Mouse (Mus musculus) erythroid progenitor cell, adult 5-6 weeks (primary cell): ENCODE measurements around the gene Catip. TPM values are rescaled to one million over a fixed set of nuclear protein-coding genes. Genes with fewer than 3 reads are reported as not detected.
A peak's percentile ranks its signal among the peaks of the same experiment; 100 is the strongest.
"Not testable (repeated sequence)": the region's sequence is repeated elsewhere in the genome, so short reads cannot be mapped to it uniquely, and the experiment has no call there.

Experiments used
- ATAC-seq: replicated peaks from 2 replicates; pipeline ENCODE4 v1.8.0; 2016; ENCODE audit warnings: moderate number of reproducible peaks, mild to moderate bottlenecking, moderate TSS enrichment, inconsistent platforms; ENCODE audit not compliant: poor library complexity, low FRiP score, severe bottlenecking
- total RNA-seq, 2 experiments: library from RNA; stranded (forward) in 1 of 2; stranded (reverse) in 1 of 2; fragments of 150-400 nt in 1 of 2; fragments of 186-747, 209-891 nt in 1 of 2; gene quantifications; 2 replicates each; pipeline versions ENCODE4 v1.2.3 to v1.2.4; 2015 to 2017; ENCODE audit warnings: low replicate concordance in 2 of 2

Gene Catip
- not detected in 2 replicates for total RNA-seq (2015; ENCODE audit: low replicate concordance)
- not detected in 2 replicates for total RNA-seq (2017; ENCODE audit: low replicate concordance)

- ATAC-seq = 0 out of 2 replicates have a peak, but pooled peaks have one; percentile 19
Observed at GRCm38 (mm10) chr1:74361812-74362211, at the start of gene Catip. TSS of gene Catip (plus strand) at chr1:74362108.

GRCm38 (mm10) chr1:74313049-74313692 lies 48.7 kb upstream of the Catip start:
- peak; percentile 67 for ATAC-seq

DNA sequence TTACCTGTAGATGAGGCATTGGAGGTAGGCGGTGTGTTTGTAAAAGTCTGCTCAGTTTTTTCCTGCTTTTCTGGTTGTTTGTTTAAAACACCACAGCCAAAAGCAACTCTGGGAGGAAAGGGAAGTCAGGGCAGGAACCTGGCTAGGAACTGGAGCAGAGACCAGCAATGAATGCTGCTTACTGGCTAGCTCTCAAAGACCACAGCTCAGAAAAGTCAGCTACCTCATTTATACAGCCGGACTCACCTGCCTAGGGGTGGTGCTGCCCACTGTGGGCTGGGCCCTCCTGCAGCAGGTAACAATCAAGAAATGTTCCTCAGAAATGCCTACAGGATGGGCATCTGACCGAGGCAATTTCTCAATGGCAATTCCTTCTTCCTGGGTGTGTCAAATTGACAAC lies 47.1 kb upstream of the Catip start:
- ATAC-seq = no peak

GRCm38 (mm10) chr1:74316114-74316827 lies 45.6 kb upstream of the Catip start:
- no peak for ATAC-seq

DNA sequence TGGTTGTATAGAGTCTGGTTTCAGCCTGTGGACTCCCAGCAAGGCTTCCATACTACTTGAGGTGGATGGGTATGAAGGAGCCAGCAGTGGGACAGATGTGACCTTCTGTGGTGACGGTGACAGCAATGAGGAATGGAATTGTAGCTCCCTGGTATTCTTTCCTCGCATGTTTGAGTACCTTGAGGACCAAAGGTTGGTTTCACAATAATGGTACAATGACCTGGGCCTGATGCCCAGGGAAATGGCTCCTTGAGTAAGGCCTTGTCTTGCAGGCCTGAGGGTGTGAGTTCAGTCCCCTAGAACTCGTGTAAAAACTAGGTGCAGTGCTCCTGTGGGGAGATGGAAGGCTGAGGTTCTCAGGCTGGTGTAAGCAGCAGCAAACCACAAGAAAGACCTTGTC lies 43.2 kb upstream of the Catip start:
- ATAC-seq = no peak

DNA sequence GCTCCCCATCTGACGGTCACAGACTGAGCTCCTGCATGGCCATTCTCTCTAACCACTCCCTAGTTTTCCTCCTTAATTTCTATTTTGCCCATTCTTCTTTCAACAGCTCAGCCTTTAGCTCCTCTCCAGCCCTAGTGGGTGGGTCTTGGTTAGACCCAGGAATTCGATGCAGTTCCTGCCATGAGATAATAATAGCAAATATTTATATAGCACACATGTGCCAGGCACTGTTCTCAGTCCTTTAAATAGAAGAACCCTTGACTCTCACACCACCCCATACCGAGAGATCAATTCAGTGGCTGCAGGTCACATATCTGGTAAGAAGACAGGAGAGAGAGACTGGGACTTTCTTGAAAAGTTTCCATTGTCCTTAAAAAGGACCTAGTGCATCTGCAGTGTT lies 40.5 kb upstream of the Catip start:
- ATAC-seq = no peak

DNA sequence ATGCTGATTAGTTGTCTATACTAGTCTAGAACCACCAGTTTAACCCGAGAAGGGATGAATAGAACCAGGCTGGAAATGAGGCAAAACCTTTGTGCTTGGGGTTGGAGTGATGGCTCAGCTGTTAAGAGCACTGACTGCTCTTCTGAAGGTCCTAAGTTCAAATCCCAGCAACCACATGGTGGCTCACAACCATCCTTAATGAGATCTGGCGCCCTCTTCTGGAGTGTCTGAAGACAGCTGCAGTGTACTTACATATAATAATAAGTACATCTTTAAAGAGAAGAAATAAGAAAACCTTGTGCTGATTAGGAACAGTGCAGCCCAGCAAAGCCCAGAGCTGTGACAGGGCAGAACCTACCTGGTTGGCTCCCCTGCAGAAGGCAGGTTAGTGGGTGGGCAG lies 35.0 kb upstream of the Catip start:
- ATAC-seq = not testable (repeated sequence)

GRCm38 (mm10) chr1:74329899-74330431 lies 31.9 kb upstream of the Catip start:
- no peak for ATAC-seq

DNA sequence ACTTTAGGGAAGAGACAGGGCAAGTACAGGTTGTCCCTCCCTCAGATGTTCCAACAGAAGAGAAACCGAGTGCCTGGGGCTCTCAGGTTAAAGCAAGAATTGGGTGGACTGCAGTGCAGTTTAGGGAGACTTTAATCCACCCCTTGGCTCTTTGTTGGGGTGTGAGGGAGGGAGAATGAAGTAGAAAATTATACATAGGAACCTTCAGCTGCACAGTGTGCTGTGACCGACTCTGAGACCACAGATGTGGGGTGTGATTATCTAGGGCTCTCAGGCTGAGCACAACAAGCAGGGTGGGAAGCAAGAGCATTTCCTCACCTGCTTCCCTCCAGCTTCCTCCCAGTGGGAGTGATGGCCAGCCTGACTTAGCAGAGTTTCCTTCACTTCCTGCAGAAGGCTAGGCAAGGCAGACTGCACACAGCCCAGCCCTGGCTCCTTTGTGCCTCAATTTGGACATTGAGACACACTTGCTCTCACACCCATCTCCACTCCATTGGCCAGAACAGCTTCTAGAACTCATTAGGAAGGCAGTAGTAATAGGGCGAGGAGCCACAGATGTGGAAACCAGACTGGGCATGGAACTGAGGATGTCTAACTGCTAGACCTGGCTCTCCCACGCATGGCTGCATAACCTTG lies 30.7 kb upstream of the Catip start:
- no peak for ATAC-seq

DNA sequence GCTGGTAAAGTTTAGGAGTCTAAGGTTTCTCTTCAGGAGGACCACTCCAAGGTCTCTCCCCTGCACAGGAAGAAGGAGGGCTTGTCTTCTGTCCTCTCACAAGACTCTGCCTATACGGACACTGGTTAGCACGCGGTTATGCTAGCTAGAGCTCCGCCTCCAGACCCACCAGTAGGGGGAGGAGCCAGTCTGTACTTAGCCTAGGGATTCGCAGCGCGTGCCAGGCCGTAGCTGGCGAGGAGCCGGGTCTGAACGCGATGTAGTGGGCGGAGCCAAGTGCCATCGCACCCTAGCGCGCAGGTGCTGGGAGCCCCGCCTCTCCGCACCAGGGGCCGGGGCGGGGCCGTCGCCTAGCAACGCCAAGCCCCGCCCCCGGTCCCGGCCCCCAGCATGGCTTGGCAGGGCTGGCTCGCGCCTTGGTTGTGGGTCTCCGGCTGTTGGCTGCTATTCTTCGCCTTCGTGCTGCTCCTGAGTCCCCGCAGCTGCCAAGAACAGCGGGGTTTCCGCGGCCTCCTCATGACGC lies 29.6 kb upstream of the Catip start:
- peak; percentile 97 for ATAC-seq

- ATAC-seq = no peak
Observed at GRCm38 (mm10) chr1:74332930-74333329, 29.0 kb upstream of the Catip start.

- no peak for ATAC-seq
Observed at GRCm38 (mm10) chr1:74334607-74335006, 27.3 kb upstream of the Catip start.

DNA sequence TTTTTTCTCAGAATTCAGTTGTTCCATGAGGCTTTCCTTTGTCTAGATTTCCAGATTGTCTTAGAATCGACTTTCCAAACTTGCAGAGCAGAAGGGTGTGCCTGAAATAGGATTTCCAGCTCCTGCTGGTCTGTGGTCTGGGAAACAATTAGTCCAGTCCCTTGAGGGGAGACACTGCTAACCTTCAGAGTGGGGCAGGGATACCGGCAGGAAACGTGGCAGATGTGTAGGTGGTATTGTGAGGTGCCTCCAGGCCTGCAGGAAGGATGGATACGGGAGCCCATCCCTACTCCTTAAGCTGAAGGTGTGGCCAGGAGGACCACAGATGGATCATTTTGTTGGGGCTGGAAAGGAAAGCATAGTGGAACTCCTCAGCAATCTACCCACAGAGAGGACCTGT lies 26.9 kb upstream of the Catip start:
- ATAC-seq = no peak

GRCm38 (mm10) chr1:74335436-74336170 lies 26.3 kb upstream of the Catip start:
- no peak for ATAC-seq

DNA sequence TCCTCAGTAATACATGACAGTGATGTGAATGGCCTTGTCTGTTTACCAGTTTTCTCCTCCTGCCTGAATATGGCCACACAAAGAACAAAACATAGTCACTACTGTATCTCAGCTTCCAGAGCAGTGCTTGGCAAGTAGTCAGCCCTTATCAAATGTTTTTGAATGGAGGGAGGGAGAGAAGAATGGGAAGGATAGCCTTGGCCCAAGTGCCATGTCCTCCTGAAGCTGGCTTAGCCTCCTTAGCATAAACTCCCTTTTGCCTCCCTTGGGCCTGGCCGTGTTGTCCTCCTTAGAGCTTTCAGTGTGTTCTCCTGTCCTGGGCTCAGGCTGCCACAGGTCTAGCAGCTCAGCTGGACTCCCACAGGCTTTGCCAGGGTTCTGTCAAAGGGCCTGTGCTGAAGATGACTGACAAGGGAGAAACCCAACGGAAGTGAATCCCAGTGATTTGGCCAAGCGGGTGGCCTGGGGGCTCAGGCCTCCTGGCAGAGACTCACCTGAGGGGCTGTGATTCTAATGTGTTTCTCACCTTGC lies 24.6 kb upstream of the Catip start:
- no peak for ATAC-seq

- ATAC-seq = no peak
Observed at GRCm38 (mm10) chr1:74338013-74338412, 23.9 kb upstream of the Catip start.

GRCm38 (mm10) chr1:74338626-74339025 lies 23.3 kb upstream of the Catip start:
- no peak for ATAC-seq

- no peak for ATAC-seq
Observed at GRCm38 (mm10) chr1:74339917-74340316, 22.0 kb upstream of the Catip start.

GRCm38 (mm10) chr1:74340361-74340764 lies 21.5 kb upstream of the Catip start:
- no peak for ATAC-seq

- ATAC-seq = not testable (repeated sequence)
Observed at GRCm38 (mm10) chr1:74340992-74341391, 20.9 kb upstream of the Catip start.
